Mouse (Mus musculus) T-helper 17 cell (primary cell): ENCODE results near the gene Trim80.

Experiments
- in situ Hi-C, 2 experiments: fragments of 300-600 bp; cut with MboI, MseI; formaldehyde crosslinking; loops; 1 replicate in 1 of 2; 2 replicates in 1 of 2; pipeline ENCODE4 v1.15.1; 2025; ENCODE audit warnings: high pct_unique_total_duplicates in 2 of 2

Gene Trim80

DNA sequence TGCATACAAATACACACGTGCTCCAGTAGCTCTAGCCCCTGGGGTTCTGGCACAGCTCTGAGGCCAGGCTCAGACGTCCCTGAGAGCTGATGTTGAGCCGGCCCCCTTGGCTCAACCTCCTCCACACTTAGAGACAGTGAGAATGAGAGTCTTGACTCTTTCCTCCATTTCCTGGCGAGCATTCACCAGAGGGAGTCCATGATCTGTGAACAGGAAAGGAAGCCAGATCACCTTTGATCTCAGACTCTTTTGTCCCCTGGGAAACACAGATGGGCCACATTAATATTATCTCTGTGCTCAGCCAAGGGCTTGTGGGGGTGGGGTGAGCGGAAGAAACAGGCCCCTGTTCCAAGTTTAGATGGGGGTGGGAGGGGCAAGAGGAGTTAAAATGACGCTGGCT is 17.1 kb downstream of the Trim80 start:
- in situ Hi-C loops, result no loop called here

DNA sequence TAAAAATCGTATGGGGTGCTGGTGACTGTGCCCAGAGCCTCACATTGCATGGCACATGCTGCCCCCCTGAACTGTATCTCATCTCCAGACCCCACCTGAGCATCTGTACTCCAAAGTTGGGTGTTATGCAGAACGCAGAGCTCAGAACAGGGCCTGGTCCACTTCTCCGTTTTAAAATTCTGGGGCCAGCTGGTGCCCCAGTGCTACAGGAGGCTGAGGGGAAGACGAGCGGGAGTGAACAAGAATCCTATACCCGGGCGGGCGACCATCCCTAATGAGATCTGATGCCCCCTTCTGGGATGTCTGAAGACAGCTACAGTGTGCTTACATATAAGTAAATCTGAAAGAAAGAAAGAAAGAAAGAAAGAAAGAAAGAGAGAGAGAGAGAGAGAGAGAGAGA is 20.6 kb downstream of the Trim80 start:
- in situ Hi-C loops, result no loop called here

DNA sequence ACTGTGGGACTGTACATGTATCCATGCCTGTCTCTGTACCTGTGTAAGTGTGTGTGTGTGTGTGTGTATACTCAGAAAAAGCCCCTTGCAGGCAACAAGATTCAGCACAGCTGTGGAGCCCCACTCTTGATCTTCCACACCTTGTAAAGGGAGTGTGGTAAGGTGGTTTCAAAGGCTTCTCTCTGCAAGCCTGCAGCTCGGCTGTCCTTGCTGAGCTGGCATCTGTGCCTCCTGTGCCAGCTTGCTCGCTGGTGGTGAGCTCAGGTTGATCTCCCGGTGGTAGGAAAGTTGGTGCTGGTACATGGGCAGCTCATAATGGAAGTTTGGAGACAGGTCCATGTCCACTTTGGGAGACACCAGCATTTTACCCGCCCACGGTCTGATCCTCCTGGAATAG is 21.5 kb downstream of the Trim80 start:
- in situ Hi-C loops, result no loop called here

DNA sequence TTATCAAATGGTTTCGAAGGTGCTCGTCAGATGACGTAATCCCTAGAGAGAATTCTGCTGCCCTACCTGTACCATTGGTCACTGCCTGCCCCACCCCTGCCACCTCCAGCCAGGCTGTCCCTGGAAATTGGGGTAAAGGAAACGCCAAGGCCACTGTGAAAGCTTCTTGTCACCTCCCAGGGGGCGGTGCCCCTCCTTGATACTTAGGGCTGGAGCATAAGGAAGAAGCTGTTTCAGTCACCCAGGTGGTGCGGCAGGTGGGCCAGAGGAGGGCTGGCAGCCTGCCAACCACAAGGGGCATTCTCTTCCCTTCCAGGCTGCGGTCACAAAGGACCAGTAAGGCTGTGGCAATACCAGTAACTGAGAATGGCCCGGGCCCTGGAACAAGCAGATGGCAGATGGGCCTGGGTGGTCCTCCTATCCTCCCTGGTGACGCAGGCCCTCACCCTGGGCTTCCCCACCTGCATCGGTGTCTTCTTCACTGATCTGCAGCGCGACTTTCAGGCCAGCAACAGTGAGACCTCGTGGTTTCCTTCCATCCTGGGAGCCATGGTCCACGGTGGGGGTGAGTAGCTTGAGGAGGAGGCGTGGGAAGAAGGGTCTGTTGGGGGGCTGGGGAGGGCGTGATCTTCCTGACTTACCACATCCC is 22.0 kb downstream of the Trim80 start, which contains the start of gene Slc16a5:
Gene Slc16a5, plus strand, starts transcription at position 232 of the 649 bp plus-strand sequence.
- in situ Hi-C loops, result no loop called here

DNA sequence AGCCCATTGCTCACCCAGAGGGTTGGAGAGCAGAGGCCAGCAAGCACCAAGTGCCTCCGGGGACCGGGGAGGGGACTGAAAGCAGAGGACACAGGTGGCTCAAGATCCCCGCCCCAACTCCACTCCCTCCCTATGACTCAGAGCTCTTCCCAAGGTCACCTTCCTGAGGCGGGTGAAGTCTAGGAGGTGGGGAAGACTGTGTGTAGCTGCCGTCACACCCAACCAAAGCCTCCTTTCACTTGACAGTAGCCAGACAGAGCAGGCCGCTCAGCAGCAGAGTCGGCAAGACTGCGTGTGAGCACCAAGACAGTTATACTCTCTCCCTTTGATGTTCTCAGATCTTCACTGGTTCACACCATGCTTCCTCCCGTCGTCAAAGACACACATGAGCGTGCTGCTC is 23.1 kb downstream of the Trim80 start:
- in situ Hi-C loops, result no loop called here

DNA sequence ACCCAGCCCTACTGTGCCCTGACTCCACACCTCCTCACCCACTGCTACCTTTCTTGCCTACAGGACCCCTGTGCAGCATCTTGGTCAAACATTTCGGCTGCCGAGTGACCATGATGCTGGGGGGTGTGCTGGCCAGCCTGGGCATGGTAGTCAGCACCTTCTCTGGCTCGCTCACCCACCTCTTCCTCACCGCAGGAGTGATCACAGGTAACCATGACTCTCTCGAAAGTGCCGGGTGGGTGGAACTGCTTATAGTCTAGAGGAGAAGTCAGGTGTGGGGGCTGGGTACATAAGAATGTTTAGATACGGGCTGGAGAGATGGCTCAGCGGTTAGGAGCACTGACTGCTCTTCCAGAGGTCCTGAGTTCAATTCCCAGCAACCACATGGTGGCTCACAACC is 24.5 kb downstream of the Trim80 start:
- in situ Hi-C loops, result no loop called here

DNA sequence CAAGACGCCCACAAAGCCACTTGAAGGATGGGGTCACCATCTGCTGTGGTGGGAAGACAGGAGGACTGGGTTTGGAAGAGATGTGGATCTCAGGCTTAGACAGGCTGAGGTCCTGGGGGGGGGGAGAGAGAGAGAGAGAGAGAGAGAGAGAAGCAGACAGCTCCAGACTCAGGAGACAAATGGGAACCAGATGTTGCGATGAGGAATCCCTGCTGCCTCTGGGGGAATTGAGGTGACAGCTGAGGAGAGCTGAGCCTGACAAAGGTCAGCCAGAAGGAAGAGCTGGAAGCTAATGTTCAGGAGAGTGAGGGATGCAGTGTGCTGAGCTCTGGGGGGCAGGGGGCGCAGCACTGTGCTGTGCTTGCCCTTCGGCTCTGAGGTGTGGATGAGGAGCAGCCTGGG is 26.9 kb downstream of the Trim80 start:
- in situ Hi-C loops, result no loop called here

DNA sequence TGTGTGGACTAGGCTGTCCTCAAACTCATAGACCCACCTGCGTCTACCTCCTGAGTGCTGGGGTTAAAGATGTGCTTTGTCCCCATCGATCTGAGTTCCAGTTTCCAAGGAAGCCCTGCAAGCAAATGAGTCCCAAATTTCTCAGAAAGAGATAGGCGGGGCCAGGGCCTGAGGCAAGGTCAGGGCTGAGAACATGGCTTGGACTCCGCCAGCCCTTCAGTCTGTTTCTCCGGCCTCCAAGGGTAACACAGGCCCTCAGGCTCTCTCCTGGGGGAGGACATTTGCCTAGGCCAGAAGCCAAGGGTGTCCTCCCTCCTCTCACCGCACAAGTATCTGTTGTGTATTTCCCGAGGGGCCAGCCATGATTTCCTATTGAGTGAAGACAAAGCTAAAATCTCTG is 31.8 kb downstream of the Trim80 start:
- in situ Hi-C loops, result loop anchor here (5.0 to 10.0 kb wide), 4 partner anchors 47 to 307 kb away; partner anchors contain the start of genes Hid1 (in 1 of the 2), Kctd2 (in 1 of the 2) and Slc9a3r1 (in 1 of the 2)

DNA sequence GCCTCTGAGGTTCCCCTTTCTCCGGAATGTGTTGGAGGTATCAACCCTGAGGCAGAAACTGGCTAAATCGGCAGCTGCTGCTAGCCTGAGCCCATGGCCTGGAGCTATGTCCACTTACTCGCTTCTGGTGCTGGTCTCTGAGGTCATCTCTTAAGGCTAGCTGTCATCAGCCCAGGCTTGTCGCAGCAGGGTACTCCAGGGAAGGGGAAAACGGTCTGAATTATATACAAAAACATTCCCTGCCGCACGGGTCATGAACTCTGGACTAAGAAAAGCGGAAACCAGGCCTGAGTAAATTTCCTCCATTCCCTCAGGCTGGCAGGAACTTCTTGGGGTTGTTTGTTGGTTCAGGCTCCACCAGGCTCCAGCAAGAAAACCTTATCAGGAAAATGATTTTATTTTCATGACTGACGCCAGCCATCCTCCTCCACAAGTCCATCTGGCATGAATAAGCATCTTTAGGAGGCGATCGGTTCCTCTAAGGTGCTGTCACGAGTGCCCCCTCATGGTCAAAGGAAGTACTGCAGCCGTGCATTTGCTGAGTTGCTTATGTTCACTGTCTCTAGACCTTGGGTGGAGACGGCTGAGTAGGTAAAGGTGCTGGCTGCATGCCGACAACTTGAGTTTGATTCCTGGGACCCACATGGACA is 33.4 kb downstream of the Trim80 start:
- in situ Hi-C loops, result loop anchor here (5.0 to 10.0 kb wide), 4 partner anchors 49 to 309 kb away; partner anchors contain the start of genes Hid1 (in 1 of the 2), Kctd2 (in 1 of the 2) and Slc9a3r1 (in 1 of the 2)

DNA sequence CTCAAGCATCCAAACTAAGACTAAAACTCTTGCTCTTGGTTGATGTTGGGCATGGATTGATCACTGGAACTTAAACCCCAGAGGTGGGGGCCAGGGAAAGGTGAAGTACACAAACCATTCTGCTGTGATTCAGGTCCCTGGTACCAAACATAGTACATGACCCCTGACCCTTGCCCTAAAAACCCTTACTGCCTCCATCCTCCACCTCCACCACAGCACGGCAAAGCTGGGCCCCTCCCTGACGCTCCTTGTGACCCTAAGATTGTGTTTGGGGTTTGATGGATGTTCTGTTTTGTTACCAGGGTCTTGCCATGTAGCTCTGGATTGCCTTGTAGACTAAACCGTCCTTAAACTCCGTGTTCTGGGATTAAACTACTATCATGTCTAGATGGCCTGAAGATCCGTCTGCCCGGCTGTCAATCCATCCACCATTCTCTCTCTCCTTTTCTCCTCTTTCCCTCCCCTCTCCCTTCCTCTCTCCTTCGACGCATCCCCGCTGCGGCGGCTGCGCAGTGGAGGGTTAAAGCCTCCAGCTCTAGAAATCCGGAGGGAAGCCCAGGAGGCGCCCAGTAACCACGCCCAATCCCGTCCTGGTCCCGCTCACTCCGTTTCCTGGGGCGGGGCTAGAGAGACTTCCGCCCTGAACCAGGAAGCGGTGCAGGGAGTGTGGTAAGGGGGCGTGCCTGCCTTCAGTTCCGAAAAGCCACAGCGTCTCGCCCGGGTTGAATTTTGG is 34.8 kb downstream of the Trim80 start, which contains the start of gene Armc7:
Gene Armc7, plus strand, starts transcription at position 643 of the 733 bp plus-strand sequence.
- in situ Hi-C loops, result loop anchor here (10.0 kb wide), 3 partner anchors 50 to 310 kb away; partner anchors contain the start of genes Hid1 (in 1 of the 2), Kctd2 (in 1 of the 2) and Slc9a3r1 (in 1 of the 2)

DNA sequence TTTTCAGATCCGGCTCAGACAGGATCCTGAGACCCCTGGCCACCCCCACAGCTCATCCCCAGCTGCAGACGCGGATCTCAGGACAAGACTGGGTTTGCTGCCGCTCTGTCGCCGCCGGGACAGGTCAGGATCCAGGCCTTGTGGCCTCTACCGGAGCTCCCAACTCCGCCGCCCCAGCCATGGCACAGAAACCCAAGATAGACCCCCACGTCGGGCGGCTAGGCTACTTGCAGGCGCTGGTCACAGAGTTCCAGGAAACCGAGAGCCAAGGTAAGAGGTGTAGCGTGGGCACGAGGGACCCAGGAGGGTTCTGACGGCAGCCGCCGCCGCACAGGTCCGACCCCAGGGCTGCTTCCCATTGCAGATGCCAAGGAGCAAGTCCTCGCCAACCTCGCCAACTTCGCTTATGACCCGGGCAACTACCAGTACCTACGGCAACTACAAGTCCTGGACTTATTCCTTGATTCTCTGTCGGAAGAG is 35.5 kb downstream of the Trim80 start:
- in situ Hi-C loops, result loop anchor here (10.0 kb wide), 3 partner anchors 51 to 311 kb away; partner anchors contain the start of genes Hid1 (in 1 of the 2), Kctd2 (in 1 of the 2) and Slc9a3r1 (in 1 of the 2)

DNA sequence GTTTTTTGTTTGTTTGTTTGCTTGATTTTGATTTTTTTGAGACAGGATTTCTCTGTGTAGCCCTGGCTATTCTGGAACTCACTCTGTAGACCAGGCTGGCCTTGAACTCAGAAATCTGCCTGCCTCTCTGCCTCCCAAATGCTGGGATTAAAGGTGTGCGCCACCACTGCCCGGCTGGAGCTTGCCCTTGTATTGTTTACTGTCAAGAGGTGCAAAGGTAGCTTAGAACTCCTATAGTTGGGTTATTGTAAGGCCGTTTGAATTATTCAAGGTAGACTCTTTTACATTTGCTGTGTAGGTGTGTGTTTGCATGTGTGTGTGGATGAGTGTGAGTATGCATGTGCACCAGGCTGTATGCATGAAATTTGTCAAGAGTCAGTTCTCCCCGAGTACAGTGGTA is 36.3 kb downstream of the Trim80 start:
- in situ Hi-C loops, result loop anchor here (10.0 kb wide), 3 partner anchors 52 to 312 kb away; partner anchors contain the start of genes Hid1 (in 1 of the 2), Kctd2 (in 1 of the 2) and Slc9a3r1 (in 1 of the 2)

DNA sequence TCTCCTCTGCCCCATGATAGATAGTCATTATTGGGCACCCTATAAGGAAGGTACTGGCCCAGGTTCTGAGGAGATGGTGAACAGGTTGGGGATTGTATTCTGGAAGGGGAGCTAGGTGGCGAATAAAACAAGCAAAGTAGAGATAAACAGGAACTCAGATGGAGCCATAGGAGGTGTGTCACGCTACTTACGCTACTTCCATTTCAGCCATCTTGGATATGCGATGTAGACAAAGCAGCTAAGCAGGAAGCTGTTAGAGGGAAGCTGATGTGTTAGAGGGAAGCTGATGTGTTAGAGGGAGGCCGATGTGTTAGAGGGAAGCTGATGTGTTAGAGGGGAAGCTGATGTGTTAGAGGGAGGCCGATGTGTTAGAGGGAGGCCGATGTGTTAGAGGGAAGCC is 37.0 kb downstream of the Trim80 start:
- in situ Hi-C loops, result loop anchor here (10.0 kb wide), 3 partner anchors 53 to 313 kb away; partner anchors contain the start of genes Hid1 (in 1 of the 2), Kctd2 (in 1 of the 2) and Slc9a3r1 (in 1 of the 2)

DNA sequence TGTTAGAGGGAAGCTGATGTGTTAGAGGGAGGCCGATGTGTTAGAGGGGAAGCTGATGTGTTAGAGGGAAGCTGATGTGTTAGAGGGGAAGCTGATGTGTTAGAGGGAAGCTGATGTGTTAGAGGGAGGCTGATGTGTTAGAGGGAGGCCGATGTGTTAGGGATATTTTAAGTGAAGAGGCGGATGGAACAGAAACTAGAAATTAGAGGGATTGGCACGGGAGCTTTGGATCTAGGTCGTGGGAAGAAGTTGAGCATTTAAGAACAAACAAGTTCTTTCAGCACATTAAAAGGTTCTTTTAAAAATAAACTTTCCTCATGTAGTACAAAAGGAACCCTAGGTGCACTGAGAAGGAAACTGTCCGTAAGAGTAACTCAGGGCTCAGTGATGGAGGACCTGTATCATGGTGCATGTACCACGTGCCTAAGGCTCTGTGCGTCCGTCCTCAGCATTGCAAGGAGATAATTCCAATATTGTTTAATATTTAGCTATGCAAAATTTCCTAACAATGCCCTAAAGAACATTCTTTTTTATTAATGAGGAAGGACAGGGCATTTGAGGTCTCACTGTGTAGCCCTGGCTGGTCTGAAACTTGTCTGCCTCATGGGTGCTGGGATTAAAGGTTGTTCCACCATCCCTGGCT is 38.1 kb downstream of the Trim80 start:
- in situ Hi-C loops, result loop anchor here (10.0 kb wide), 3 partner anchors 54 to 314 kb away; partner anchors contain the start of genes Hid1 (in 1 of the 2), Kctd2 (in 1 of the 2) and Slc9a3r1 (in 1 of the 2)

DNA sequence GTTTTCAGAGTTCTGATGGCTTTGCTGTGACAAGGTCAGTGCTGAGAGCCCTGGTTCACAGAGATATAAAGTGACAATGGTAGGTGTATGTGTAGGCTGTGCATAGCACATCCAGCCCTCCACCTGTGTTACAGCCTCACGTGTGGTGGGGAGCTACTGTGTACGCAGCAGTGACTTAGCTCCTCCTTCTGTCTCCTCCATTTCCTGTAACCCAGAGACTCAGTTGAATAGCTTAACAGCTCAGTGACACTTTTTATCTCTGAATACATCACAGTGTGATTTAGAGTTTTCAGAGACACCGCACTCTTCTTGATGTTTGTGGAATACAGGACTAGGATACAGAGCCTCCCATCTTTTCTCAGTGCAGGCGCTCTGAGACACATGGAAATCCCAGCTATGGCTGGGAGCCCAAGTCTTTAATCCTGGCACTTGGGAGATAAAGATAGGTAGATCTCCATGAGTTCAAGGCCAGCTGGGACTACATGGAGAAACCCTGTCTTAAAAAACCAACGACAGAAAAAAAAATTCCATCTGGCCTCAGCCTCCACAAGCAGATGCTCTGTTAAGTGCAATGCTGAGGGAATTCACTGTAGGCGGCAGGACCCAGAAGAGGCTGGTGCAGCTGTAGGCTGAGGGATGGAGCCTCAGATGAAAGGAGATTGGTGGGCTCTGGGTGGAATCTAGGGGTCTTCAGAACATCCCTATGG is 41.4 kb downstream of the Trim80 start:
- in situ Hi-C loops, result no loop called here

DNA sequence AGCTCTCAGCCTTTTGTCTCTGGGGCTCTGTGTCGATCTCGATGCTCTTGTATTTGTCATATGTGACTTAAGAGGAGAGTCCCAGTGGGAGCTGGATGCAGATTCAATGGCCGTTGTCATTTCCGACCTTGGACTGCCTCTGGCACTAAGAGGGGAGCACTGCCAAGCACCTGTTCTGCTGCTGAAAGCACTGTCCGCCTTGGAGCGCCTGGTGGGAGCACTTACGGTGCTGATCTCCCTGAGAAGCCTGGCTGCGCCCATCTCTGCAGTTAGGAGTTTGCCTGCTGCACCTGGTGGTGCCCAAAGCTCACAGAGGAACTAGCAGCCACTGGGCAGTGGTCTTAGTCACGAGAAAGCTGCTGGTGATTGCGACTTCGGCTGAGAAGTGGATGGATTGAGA is 42.9 kb downstream of the Trim80 start:
- in situ Hi-C loops, result no loop called here

DNA sequence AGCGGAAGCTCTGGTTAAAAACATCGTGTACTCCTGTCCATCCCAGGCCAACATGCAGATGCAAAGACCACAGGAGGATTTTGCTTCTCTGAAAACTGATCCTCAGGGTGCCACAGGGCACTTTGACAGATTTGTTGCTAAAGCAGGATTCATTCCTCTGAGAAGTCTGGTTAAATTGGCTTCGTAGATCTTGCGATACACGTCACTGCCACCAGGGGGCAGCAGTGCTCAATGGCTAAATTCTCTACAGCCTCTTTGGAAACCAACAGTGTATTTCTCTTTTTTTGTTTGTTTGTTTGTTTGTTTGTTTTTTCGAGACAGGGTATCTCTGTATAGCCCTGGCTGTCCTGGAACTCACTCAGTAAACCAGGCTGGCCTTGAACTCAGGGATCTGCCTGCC is 43.4 kb downstream of the Trim80 start:
- in situ Hi-C loops, result no loop called here

DNA sequence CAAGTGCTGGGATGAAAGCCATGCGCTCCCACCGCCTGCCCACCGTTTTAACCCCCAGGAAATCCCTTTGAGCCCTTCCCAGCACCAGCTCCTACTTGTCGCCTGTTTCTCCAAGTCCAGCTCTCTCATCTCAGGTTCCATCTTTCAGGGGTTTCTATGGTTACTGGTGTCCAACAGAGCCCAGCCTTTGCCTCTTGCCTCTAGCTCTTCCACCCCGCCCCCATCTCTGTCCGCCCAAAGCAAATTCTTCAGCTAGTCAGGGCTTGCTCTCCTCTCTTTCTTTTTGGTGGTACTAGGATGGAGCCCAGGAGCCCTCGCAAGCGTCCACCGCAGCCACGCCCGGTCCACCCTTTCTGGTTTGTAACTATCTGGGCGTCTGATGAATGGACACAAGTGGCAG is 44.8 kb downstream of the Trim80 start:
- in situ Hi-C loops, result loop anchor here (5.0 kb wide), 1 partner anchor 47 kb away; no protein-coding TSS in a partner anchor

DNA sequence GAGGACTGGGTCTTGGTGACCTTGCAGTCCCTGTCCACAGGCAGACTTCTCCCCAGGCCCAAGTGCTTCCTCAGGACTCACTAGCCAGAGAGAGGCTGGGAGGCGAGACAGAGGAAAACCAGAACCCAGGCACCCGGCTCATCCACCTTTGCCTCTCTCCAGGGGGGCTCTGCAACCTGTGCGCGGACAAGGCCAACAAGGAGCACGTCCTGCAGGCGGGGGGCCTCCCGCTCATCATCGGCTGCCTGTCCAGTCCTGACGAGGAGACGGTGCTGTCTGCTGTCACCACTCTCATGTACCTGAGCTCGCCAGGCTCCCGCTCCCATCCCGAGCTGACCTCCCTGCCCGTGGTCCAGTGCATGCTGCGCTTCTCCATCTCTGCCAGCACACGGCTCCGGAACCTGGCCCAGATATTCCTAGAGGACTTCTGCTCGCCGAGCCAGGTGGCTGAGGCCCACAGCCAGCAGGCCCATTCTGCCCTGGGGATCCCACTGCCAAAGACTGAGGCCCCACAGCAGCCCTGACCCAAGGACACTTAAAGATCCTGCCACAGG is 48.3 kb downstream of the Trim80 start:
- in situ Hi-C loops, result loop anchor here (5.0 kb wide), 1 partner anchor 44 kb away; no protein-coding TSS in a partner anchor
